Mouse (Mus musculus): ENCODE results near the gene Myo16.

The Myo16 gene

GRCm38 (mm10) chr8:10562636-10563035 is 408.9 kb downstream of the Myo16 start:
- DNase-seq: no peak

GRCm38 (mm10) chr8:10565231-10566029 is 411.7 kb downstream of the Myo16 start:
- DNase-seq: no peak

GRCm38 (mm10) chr8:10568448-10568847 is 414.7 kb downstream of the Myo16 start:
- no peak for DNase-seq

- DNase-seq: peak; percentile 66 to 74
These were observed 420.4 kb downstream of the Myo16 start for GRCm38 (mm10) chr8:10574096-10574495.

- no peak for DNase-seq
These were observed 421.5 kb downstream of the Myo16 start for GRCm38 (mm10) chr8:10575244-10575643.

- DNase-seq: peak in 1 of 2 experiments; percentile 6
These were observed 433.4 kb downstream of the Myo16 start for GRCm38 (mm10) chr8:10586956-10587744.

GRCm38 (mm10) chr8:10589422-10589933 is 435.8 kb downstream of the Myo16 start:
- DNase-seq: no peak

GRCm38 (mm10) chr8:10592917-10593316 is 439.2 kb downstream of the Myo16 start:
- no peak for DNase-seq

- DNase-seq: no peak
These were observed 442.6 kb downstream of the Myo16 start for GRCm38 (mm10) chr8:10596353-10596752.

GRCm38 (mm10) chr8:10597595-10597994 is 443.9 kb downstream of the Myo16 start:
- no peak for DNase-seq

GRCm38 (mm10) chr8:10598889-10599288 is 445.2 kb downstream of the Myo16 start:
- no peak for DNase-seq

- DNase-seq: no peak
These were observed 452.5 kb downstream of the Myo16 start for GRCm38 (mm10) chr8:10606028-10606815.

- DNase-seq: no peak
These were observed 453.1 kb downstream of the Myo16 start for GRCm38 (mm10) chr8:10606816-10607209.

GRCm38 (mm10) chr8:10611636-10612035 is 457.9 kb downstream of the Myo16 start:
- DNase-seq: no peak

GRCm38 (mm10) chr8:10613371-10613770 is 459.7 kb downstream of the Myo16 start:
- no peak for DNase-seq

GRCm38 (mm10) chr8:10619689-10620088 is 466.0 kb downstream of the Myo16 start:
- no peak for DNase-seq

- DNase-seq: no peak
These were observed 471.6 kb downstream of the Myo16 start for GRCm38 (mm10) chr8:10625262-10625661.

GRCm38 (mm10) chr8:10628725-10629124 is 475.0 kb downstream of the Myo16 start:
- DNase-seq: no peak

- DNase-seq: no peak
These were observed 476.2 kb downstream of the Myo16 start for GRCm38 (mm10) chr8:10629862-10630261.

GRCm38 (mm10) chr8:10631006-10631405 is 477.3 kb downstream of the Myo16 start:
- no peak for DNase-seq

- DNase-seq: no peak
These were observed 478.9 kb downstream of the Myo16 start for GRCm38 (mm10) chr8:10632603-10633002.

GRCm38 (mm10) chr8:10633360-10634140 is 479.8 kb downstream of the Myo16 start:
- DNase-seq: no peak
